Mouse (Mus musculus) 3134 (cell line): ENCODE results near the gene Snn.

Experiments used
- DNase-seq: peaks from one replicate; pipeline ENCODE4 v3.0.0-alpha.2; 2011; ENCODE audit warnings: low spot score; ENCODE audit not compliant: insufficient read length; ENCODE audit errors: extremely low read depth

Gene Snn

DNA sequence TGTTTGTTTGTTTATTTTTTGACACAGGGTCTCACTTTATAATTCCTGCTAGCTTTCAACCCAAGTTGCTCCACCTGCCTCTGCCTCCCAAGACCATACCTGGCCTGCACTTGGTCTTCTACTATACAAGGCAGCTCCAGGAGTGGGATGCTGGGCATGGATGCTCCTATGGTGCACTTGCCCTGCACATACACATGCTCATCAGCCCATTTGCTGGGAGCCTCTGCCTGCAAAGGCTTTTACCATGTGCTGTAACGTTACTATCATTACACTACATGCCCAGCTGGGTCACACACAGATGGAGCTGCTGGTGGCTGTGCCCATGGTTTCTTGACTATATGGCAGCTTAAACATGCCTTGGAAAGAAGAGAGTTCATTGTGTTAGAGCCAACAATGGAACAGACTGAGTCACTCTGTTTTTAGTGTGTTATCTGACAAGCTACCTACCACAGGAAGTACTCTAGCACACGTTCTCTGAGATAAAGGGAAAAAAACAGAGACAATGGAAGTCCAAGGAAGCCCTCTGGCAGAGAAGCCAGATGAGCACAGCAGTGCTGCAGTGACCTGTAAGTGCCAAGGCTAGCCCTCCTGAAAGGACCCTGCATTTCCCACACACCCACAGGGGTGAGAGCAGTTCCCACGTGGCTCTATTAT is 17.6 kb downstream of the Snn start:
- DNase-seq, result no peak

DNA sequence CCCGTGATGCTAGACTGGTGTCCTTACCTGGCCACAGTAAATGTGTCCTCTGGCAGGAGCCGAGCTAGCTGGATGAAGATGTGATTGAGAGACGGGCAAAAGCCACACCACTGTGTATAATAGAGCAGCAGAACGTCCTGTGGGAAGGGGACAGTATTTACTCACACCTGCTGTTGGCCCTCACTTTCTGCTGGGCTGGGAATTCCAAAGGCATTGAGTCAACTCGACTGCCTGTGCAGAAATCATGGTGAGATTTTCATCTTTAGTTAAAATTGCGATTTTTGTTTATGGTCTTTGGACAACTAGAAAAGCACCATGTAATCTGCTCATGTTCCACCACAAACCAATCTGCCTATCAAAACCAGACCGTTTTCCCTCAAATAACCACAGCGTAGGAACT is 23.4 kb downstream of the Snn start:
- no peak for DNase-seq

DNA sequence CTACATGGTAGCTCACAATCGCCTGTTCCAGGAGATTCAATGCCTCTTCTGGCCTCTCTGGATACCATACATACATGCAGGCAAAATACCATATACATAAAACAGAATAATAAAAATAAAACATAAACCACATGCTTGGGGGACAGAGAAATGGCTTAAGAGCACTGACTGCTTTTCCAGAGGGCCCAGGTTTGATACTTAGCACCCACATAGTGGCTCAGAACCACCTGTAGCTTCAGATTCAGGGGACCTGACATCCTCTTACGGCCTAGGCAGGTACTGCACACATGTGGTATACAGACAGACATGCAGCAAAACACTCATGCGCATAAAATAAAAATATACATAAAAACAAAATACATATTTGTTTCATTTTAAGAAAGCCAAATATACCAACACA is 25.6 kb downstream of the Snn start:
- no peak for DNase-seq

DNA sequence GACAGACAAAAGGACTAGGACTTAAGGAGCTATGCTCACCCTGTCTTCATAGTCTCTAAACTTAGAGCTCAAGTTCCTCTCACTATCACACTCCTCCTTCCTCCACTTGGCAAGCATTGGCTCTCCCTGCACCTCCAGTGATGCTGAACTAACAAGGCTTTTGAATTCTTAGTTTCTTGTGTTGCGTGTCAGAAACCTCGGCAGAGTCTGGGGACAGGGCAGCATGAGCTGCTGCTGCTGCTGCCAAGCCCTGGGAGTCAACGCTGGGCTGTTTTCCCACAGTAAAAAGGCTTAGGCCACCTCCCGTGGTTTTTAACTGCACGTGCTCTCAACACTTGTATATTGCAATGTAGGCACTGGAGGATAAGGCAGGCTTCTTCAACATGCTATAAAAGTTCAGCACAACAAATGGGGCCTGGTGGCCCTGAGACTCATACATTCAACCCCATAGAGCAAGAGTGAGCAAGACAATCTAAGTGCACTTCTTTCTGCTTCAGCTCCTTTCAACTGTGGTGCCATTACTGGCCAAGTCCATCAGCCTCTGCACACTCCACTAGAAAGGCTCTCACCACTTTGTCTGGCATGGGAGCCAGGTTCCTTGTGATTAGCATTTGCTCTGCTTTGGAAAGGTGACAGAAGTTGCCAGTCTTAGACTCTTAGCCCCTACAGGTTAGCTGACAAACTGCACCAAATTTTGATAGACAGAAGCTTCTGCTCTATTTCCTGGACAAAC is 26.3 kb downstream of the Snn start:
- no peak for DNase-seq

DNA sequence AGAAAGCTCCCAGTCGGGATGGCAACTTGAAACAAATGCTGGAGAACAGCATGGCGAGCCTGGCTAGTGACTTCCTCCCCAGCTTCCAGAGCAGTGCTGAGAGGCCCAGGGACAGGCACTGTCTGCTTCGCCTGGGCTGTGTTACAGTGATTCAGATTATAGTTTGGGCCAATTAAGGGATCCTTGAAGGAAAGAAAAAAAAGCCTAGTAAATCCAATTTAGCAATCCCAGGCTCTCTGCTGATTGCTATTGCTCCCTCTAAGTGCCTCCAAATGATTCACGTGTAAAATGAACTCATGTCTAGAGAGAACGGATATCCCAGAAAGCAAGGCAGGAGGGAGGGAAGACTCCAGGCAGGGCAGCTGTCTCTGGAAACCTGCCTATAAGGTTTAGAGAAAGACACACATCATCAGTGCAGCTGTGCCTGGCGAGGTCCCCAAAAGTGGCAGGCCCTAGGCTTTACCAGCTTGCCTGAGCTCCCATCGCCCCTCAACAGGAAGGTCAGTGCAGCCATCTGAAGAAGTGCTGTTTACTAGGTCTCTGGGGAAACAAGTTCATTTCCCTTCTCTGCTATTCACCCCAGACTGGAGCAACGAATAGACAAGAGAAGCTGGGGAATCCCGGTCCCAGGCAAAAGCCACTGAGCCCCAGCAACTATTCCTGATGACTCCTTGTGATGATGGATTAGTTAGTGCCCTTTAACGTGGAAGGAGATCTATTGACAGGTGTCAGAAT is 30.3 kb downstream of the Snn start:
- DNase-seq, result no peak

DNA sequence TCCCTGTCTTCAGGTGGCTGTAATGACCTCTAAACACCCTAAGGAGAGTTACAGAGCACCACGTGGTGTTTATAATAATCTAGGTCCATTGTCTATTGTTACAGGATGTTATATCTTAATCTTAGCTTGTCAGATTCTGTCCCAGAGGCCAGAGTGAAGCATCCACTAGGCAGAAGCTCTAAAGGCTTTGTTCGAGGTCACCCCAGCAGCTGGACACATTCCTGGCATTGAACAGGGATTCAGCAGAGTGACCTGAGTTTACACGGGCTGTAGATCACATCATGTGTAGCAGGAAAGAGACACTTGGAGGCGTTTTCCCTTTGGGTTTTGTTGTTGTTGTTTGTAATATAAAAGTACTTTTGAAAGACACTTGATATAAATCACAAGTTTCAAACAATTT is 31.3 kb downstream of the Snn start:
- no peak for DNase-seq

DNA sequence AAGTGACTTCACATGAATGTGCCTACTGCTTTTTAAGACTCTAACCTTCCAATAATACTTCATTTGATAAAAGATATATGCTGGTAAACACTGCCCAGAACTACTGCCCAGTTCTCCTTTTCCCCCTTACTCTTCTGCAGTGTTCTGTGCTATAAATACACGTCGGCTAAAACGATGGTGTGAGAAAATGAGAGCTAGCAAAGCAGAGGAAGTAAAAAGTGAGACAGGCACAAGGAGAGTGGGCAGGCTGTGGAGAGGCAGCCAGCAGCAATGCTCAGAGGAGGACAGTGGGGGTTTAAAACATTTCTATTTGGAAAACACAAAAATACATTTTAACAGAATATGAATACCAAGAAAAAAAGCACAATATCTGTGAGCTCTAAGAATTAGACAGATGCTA is 31.8 kb downstream of the Snn start:
- DNase-seq, result no peak

DNA sequence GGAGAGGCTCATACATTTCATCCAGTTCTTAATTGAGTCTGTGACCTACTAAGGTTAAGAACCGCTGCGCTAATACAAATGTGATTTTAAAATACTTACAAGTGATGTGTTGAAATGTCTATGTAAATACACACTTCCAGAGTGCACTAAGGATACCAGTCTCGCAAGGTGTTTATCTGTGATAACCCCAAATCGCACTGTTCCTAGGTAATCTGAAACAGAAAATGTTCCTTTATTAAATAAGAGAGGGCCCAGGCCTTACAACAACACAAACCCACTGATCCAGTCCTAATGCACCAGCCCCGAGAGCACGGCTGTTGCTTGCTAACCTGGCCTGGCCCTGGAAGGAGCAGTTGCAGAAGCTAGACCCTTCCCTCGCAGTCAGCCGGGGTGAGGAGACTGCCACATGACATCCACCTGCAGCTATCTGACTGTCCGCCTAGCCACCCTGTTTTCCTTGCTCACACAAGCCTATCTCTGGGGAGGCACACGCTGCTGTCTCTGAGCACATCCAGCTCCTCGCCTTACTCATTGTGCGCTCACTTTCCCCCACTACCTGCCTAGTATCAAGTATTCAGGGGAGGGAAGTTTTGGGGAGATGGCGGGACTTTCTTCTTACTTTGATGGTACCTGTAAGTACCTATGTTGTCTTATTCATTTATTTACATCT is 33.1 kb downstream of the Snn start:
- DNase-seq, result no peak

DNA sequence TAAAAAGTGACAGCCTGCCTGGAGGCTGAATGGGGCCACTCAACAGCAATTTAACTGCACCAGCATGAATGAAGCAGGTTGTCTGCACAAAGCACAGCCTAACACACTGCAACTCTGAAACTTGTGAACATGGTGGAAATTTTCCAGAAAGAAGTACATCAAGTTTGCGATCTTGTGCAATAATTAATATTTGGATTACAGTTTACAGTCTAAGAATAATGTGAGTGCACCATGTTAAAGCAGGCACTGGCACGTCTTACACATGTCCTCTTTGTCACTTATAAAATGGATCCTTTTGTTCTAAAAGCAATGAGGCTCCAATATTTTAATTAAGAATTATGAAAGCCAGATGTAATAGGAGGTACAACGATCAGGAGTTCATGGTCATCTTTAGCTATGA is 36.6 kb downstream of the Snn start:
- no peak for DNase-seq

DNA sequence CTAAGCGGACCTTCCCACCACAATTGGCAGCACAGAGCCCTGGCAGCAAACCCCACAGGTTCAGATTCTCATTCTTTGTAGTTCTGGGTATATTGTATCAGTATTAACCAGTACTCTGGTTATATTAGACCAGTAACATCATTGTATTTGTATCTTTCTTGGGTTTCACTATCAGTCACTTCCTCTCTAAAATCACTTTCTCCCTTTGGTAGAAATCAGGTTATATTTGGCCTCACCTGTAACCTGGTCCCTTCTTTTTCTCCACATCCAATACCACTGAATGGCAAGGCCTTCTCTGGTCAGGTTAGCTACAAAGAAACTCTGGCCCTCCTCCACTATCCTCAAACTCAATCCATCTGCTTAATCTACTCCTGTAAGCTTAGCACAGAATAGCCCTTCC is 44.2 kb downstream of the Snn start:
- DNase-seq, result no peak

DNA sequence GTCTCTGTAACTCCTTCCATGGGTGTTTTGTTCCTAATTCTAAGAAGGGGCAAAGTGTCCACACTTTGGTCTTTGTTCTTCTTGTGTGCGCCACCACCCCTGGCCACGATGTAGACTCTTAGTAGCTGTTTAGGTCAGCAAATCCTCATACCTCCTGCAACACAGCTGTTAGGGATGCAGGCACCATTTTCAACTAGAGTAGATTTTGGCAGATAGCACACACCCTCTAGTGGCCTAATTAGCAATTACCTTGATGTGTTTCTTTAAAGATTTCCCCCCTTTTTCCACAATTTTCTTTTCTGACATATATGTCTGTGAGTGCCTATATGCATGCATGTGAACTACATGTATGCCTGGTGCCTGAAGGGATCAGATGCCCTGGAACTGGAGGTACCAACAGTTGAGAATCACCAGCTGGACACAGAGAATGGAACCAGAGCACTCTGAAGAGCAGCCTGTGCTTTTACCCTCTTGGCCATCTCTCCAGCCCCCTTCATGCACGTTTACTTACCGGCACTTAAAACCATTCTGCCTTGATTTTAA is 48.5 kb downstream of the Snn start:
- no peak for DNase-seq

DNA sequence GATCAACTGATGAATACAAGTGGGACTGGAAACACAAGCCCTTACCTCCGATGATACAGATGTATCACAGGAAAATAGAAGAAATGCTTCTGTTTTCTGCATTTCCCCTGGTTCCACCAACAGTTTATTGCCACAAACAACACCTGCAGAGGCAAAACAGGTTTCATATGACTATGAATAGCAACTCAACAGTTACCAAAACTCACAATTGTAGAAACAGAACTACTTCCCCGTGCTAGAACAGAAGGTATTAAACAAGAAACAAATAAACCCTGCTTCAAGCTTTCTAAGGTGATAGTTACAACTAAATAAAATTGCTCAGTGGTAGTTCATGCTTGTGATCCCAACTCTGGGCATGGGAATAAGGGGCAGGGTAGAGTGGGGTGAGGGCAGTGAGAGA is 61.9 kb downstream of the Snn start:
- DNase-seq, result no peak

DNA sequence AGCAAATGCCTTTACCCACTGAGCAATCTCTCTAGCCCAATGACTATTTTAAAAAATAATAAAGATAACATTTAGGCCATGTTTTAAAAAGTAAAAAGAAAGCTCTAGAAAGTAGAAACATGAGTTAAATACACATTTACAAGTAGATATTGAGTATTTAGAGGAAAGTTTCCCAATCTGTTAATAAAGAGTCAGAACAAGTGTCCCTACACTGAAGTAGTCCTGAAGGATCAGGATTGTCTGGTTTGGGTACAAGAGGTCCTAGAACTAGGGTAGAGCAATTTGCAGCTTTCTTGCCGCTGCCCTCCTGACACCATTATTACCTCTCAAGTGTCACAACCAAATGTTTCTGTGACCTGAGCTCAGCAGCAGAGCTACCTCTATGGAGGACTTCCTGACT is 63.4 kb downstream of the Snn start:
- no peak for DNase-seq
